Mouse (Mus musculus) thymus, postnatal 14 days (tissue): ENCODE measurements at regions not wholly inside any gene's neighbourhood (a gene's known extent, or its start where the extent isn't known, plus 50 kb on each side); places are given as distances from the start of the nearest gene placed in this dataset.
A peak's percentile ranks its signal among the peaks of the same experiment; 100 is the strongest.
"Not testable (repeated sequence)": the region's sequence is repeated elsewhere in the genome, so short reads cannot be mapped to it uniquely, and the experiment has no call there.

Source experiments
- DNase-seq: peaks from one replicate; pipeline ENCODE4 v3.0.0; 2021

- no peak for DNase-seq
These were observed 74.1 kb upstream of the Speer2 start for GRCm38 (mm10) chr16:69937514-69938194.

- no peak for DNase-seq
These were observed 80.1 kb upstream of the Speer2 start for GRCm38 (mm10) chr16:69943635-69944034.

GRCm38 (mm10) chr16:69948783-69949182 is 85.2 kb upstream of the Speer2 start:
- DNase-seq, result no peak

- no peak for DNase-seq
These were observed 85.8 kb upstream of the Speer2 start for GRCm38 (mm10) chr16:69949339-69949738.

DNA sequence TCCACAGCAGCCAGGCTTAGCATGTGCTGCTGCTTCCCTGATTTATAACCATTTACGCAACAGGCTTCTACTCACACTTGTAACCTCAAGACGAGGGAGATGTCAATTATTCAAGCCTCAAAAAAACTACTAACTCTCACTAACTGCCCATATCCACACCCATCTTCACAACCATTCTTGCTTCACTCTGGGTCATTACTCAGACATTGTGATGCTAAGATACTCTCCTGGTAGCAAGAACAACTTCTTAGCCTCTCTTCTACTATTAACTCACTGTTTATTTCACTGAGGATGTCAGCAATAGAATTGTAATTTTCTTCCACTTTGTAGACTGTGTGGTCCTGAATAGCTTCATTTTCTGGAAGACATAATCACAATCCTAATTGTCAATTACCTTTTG is 88.0 kb upstream of the Speer2 start:
- no peak for DNase-seq

DNA sequence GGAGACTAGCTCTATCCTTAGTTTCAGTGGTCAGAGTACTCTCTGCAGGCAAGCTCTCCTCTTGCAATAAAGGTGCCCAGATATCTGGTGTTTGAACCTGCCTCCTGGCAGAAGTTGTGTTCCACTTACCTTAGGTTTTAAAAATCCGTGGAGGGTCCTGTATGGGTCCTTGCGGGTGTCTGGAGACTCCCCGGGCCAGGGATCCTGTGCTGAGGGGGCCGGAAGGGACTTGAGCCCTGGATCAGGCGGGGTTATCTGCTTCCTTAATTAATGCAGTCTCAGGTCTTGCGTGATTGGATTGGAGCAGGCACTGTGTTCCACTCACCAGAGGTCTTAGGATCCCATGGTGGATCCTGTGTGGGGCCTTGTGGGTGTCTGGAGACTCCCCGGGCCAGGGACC is 103.0 kb upstream of the Speer2 start:
- DNase-seq, result not testable (repeated sequence)

GRCm38 (mm10) chr16:69979813-69980527 is 116.4 kb upstream of the Speer2 start:
- no peak for DNase-seq

DNA sequence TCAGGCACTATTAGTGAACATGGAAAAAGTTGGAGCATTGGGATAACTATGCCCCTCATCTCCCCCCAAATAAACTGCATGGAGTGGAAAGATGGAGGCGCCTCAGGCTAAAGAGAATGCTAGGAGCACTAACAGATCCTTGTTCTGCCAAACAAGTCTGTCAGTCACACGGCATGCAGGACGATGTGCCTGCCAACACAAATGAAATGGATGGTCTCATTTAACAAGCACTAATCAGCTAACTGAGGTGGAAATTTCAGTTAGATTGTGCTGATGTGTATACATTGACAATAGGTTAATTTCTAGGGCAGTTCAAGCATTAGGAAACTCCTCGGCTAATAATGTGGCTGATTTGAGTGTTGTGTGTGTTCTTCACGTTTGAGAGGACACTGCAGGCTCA is 120.8 kb upstream of the Speer2 start:
- DNase-seq, result no peak

DNA sequence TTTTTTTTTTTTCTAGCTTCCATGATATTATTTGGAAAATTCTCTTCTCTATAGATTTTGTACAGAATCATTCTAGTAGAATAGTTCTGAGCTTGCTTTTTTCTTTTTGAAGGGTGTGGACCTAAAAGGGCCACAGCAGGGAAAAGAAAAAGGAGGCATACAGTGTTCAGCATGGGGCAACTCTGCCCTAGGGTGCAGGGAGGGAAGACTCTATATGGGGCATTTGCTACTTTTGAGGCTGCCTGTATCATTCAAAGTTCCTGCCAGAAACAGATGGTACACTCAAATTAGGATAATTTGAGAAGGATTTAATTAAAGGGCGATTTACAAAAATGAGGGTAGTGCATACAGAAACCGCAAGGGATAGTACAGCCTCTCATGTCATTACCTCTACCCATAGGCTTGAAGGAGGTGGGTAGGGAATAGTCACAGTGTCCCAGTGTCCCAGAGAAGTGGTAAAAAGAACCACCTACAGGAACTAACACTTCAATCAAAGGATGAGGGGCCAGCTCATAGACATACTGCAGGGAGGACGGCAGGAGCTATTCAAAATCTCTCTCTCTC is 128.4 kb upstream of the Speer2 start:
- no peak for DNase-seq

GRCm38 (mm10) chr16:69992715-69993114 is 129.2 kb upstream of the Speer2 start:
- DNase-seq, result no peak

DNA sequence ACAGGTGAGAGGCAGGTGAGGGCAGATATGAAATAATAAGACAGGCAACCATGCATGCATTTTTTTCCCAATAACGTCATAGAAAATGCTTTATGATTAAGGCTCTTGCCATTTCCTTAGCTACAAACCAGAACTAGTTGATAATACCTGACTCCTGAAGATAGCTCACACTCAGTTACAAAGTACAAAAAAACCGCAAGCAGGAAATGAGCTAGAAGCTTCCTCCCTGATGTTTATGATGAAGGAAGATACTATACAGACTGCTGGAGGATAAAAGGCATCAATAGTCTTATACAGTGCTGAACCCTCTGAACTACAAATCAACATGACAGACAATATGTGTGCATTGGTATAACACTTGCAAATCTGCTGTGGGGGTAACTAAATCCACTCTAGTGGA is 143.3 kb upstream of the Speer2 start:
- no peak for DNase-seq

DNA sequence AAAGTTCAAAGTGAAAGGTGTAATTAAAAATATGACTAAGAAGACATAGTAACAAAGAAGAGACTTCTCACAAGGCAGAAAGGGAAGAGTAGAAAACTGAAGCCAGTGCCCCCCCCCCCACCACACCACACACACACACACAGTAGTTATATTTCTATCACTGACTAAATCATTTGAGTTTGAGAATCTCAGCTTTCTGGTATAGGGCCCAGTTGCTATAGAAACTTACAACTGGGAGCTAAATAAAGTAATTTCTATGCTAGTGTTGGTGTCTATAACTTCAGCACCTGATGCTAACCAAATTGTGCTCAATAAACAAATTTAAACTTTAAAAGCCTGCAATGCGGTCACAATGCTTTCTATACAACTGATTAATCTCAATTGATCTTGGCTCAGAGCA is 153.4 kb upstream of the Speer2 start:
- no peak for DNase-seq

DNA sequence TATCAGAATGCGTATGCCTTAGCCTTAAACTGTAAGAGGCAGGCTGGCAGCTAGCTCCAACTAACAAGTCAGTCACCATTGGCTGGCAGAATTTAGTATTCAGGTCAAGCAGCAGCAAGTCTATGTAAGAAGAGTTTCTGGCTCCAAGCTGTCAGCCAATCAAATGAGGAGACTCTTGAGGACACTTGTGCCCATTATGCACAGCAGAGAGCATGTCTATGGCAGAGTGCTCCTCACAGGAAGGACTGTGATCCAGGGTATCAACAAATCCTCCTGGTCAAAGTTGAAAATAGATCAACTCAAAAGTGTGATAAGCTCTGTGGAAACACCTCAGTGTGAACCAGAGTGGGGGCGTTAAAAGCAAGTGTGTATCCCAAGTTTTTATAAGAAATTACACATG is 156.0 kb upstream of the Speer2 start:
- no peak for DNase-seq

GRCm38 (mm10) chr16:70021436-70021835 is 157.9 kb upstream of the Speer2 start:
- DNase-seq, result no peak

- peak; percentile 3 for DNase-seq
These were observed 165.1 kb upstream of the Speer2 start for GRCm38 (mm10) chr16:70028649-70029048.

GRCm38 (mm10) chr16:70045547-70045946 is 182.0 kb upstream of the Speer2 start:
- no peak for DNase-seq

- DNase-seq, result no peak
These were observed 182.5 kb upstream of the Speer2 start for GRCm38 (mm10) chr16:70046009-70046408.

DNA sequence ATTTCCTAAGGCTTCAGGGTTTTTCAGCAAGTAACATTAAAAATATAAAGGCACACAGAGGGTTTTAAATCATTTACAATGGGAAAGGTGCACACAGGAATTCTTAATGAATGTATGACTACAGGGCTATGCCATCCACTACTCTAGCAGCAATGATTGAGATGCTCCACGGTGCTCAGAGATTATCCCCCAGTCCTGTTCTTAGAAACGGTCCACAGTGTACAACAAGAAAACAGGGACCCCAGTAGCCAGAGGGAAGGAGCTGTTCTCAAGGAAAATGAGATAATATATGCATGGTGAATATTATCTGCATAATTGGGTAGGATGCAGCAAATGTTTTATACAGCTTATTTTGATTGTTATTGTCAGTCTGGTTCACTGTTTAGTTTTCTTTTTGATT is 186.3 kb upstream of the Speer2 start:
- DNase-seq, result no peak

DNA sequence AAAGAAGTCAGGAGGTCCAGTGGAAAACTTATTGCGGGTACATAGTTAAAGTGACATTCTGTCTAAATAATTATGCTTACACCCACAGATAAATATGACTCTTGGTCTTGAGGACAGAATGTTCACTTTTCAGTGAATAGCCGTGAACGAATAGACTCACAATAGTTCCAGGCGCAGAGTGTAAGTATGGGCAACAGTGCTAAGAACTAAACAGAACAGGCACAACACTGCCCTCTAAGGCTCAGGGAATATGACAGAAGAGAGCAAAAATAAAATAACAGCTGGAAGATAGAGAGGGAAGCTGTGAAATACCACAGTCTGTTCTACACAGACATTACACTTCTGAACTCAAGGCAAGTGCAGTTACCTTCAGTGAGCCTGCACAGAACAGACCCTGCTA is 207.9 kb upstream of the Speer2 start:
- DNase-seq, result no peak

DNA sequence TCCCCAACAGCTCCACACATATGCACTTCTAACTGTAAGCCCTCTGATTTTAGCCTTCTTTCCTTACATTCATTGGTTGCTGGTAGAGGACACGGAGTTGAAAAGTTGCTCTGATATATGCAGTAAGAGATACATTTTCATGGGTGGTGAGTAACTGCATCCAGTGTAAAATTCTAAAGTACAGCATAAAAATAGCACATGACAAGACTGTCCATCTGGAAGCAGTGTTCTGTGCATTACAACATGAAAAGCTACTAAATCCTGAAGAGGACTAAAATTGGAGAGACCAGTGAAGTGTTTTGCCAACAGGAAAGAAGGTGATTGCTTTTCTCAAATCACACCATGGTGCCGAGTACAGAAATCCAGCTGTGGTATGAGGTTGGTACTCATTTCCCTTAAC is 210.2 kb upstream of the Speer2 start:
- no peak for DNase-seq

- no peak for DNase-seq
These were observed 216.0 kb upstream of the Speer2 start for GRCm38 (mm10) chr16:70079497-70079896.

- DNase-seq, result no peak
These were observed 222.5 kb upstream of the Gbe1 start for GRCm38 (mm10) chr16:70091291-70091690.

GRCm38 (mm10) chr16:70091963-70092362 is 221.8 kb upstream of the Gbe1 start:
- no peak for DNase-seq

GRCm38 (mm10) chr16:70093224-70093623 is 220.5 kb upstream of the Gbe1 start:
- no peak for DNase-seq
